Mouse (Mus musculus): Measurements from ENCODE around the gene Acads. TPM values are rescaled to one million over a fixed set of nuclear protein-coding genes. Genes with fewer than 3 reads are reported as not detected.

The Acads gene
- polyA plus RNA-seq, 1 experiment from 2014 or later = 30.1 TPM

DNA sequence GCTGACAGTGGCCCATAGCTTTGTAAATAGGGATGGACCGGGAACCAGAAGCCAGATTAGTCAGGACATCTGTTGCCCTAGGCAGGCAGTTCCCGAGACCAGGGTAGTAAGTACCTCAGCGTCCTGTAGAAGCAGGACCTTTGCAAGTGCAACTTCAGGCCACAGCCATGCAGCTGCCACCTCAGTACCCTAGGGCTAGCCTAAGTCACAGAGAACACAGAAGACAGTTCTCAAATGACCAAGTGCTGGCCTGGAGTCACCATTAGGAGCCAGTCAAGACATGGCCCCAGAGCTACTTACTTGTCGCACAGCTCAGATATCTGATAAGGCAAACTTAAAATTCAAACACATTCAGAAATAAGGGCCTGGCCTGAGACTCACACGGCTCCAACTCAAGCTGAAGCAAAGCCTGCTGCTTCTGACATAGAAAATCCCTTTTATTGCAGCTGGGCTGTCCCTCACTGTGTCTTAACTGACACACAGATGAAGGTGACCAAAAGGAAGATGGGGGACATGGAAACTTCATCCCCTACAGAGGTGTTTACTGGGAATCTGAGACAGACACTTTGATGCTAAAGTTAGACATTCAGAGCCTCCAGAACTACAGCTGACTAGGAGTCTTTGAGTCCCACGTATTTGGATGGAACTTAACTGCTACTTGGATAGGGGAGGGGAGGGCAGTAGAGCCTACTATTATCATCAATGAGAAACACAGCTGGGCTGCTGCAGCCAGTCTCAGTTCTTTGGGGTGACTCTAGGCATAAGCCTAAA, 27.0 kb upstream of the Acads start:
- no peak for DNase-seq (ENCODE audit: low spot score)
- H3K27ac ChIP-seq (ENCODE audit: low read depth, low read length) = no peak overlapping the region
- H3K27me3 ChIP-seq (ENCODE audit: control insufficient read depth, insufficient read depth, low read length) = no peaks in the 10 kb centered on the region
- H3K4me3 ChIP-seq (ENCODE audit: low read depth, low read length) = no peak overlapping the region
- H3K36me3 ChIP-seq (ENCODE audit: control insufficient read depth, insufficient read depth, low read length) = peaks cover 16% of the 10 kb centered on the region
- H3K4me2 ChIP-seq (ENCODE audit: low read depth, low read length, severe bottlenecking) = no peak overlapping the region
- no peak for ATAC-seq (replicated peaks; ENCODE audit: low FRiP score)
- no peaks in the 10 kb centered on the region for H3K4me1 ChIP-seq (replicated peaks; ENCODE audit: control insufficient read depth, insufficient read depth, low read length)
- H3K9me3 ChIP-seq (ENCODE audit: control insufficient read depth, low read length) = no peaks in the 10 kb centered on the region
- WGBS = 86% methylated on average over 6 of the region's 6 CpGs
- no peak overlapping the region for H3K9ac ChIP-seq (ENCODE audit: low read length)

- H3K9me3 ChIP-seq (ENCODE audit: control insufficient read depth, low read length) = no peaks in the 10 kb centered on the region
- ATAC-seq (replicated peaks; ENCODE audit: low FRiP score) (no peak), DNase-seq (ENCODE audit: low spot score) (no peak)
- no peaks in the 10 kb centered on the region for H3K27me3 ChIP-seq (ENCODE audit: control insufficient read depth, insufficient read depth, low read length)
- H3K4me3 ChIP-seq (ENCODE audit: low read depth, low read length) = no peak overlapping the region
- WGBS = 81% methylated on average over 11 of the region's 11 CpGs
- no peak overlapping the region for H3K27ac ChIP-seq (ENCODE audit: low read depth, low read length)
- no peak overlapping the region for H3K4me2 ChIP-seq (ENCODE audit: low read depth, low read length, severe bottlenecking)
- no peak overlapping the region for H3K9ac ChIP-seq (ENCODE audit: low read length)
- no peaks in the 10 kb centered on the region for H3K4me1 ChIP-seq (replicated peaks; ENCODE audit: control insufficient read depth, insufficient read depth, low read length)
- peaks cover 13% of the 10 kb centered on the region for H3K36me3 ChIP-seq (ENCODE audit: control insufficient read depth, insufficient read depth, low read length)
These were observed 26.3 kb upstream of the Acads start for GRCm38 (mm10) chr5:115145253-115145968.

DNA sequence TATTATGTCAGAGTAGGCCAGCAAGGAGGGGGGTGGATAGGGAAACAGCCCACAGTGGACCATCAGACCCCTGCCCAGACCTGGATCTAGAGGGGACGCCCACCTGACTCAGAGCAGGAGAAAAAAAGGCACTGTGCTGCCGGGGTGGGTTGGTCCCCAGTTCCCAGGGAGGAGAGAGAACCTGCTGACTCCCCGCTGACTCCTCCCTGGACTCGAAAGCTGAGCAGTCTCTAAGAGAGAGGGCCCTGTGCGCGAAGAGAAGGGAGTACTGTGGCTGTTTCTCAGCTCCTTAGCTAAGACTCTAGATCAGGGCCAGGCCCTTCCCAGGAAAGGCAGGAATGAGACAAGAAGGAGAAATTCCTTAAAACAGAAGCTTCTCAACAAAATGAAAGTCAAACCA, 25.3 kb upstream of the Acads start:
- 64% methylated on average over 6 of the region's 6 CpGs for WGBS
- Histone ChIP-seq H3K9ac (ENCODE audit: low read length) (no peak overlapping the region), H3K27me3 (ENCODE audit: control insufficient read depth, insufficient read depth, low read length) (no peaks in the 10 kb centered on the region), H3K27ac (ENCODE audit: low read depth, low read length) (no peak overlapping the region), H3K4me3 (ENCODE audit: low read depth, low read length) (no peak overlapping the region), H3K9me3 (ENCODE audit: control insufficient read depth, low read length) (no peaks in the 10 kb centered on the region), H3K4me1 (replicated peaks; ENCODE audit: control insufficient read depth, insufficient read depth, low read length) (no peaks in the 10 kb centered on the region), H3K36me3 (ENCODE audit: control insufficient read depth, insufficient read depth, low read length) (peaks cover 3% of the 10 kb centered on the region), H3K4me2 (ENCODE audit: low read depth, low read length, severe bottlenecking) (no peak overlapping the region)
- DNase-seq (ENCODE audit: low spot score) (no peak), ATAC-seq (replicated peaks; ENCODE audit: low FRiP score) (no peak)

DNA sequence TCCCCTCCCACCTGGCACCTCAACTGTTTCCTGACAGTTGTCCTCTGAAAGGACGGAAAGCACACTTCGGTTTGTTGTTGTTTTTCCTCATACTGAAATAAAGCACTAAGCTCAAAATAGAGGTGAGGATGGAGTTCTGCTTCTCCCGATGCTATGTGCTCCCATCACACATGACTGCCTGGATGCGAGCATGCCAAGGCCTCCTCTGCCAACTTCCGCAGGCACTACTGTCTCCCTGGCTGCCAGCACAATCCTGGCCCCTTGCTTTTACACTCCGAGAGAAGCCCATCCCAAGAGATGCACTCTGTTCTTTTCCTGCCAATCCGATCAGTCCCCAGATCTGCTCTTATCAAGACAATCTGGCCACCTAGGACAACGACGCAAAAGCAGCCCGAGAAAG, 24.4 kb upstream of the Acads start:
- no peak overlapping the region for H3K9ac ChIP-seq (ENCODE audit: low read length)
- ATAC-seq (replicated peaks; ENCODE audit: low FRiP score) = no peak

DNA sequence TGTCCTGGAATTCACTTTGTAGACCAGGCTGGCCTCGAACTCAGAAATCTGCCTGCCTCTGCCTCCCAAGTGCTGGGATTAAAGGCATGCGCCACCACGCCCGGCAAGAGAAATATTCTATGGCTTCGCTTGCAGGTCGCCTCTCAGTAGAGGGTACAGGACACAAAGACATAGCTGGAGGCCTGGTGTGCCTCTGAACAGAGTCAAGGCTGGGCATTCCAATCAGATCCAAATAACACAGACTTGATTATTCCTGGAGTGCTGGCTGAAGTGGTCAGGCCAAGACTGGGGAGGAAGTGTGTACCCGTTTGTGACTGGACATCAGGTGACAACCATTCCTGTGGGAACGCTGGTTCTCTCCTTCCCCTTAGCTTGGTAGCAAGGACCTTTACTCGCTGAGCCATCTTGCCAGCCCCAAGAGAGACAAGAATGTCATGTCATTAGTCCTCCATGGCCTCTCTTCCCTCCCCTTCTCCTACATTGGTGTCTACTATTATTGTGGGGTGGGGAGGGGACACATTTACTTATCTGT, 23.1 kb upstream of the Acads start:
- 90% methylated on average over 9 of the region's 9 CpGs for WGBS
- no peak for ATAC-seq (replicated peaks; ENCODE audit: low FRiP score)
- DNase-seq (ENCODE audit: low spot score) = no peak
- no peaks in the 10 kb centered on the region for H3K9me3 ChIP-seq (ENCODE audit: control insufficient read depth, low read length)
- H3K4me3 ChIP-seq (ENCODE audit: low read depth, low read length) = no peak overlapping the region
- no peak overlapping the region for H3K27ac ChIP-seq (ENCODE audit: low read depth, low read length)
- H3K9ac ChIP-seq (ENCODE audit: low read length) = no peak overlapping the region
- H3K4me2 ChIP-seq (ENCODE audit: low read depth, low read length, severe bottlenecking) = no peak overlapping the region
- no peaks in the 10 kb centered on the region for H3K4me1 ChIP-seq (replicated peaks; ENCODE audit: control insufficient read depth, insufficient read depth, low read length)
- no peaks in the 10 kb centered on the region for H3K27me3 ChIP-seq (ENCODE audit: control insufficient read depth, insufficient read depth, low read length)
- no peaks in the 10 kb centered on the region for H3K36me3 ChIP-seq (ENCODE audit: control insufficient read depth, insufficient read depth, low read length)

More for the DNA sequence above, 24.4 kb upstream of the Acads start:
- Histone ChIP-seq H3K36me3 (ENCODE audit: control insufficient read depth, insufficient read depth, low read length) (no peaks in the 10 kb centered on the region), H3K4me1 (replicated peaks; ENCODE audit: control insufficient read depth, insufficient read depth, low read length) (no peaks in the 10 kb centered on the region), H3K27me3 (ENCODE audit: control insufficient read depth, insufficient read depth, low read length) (no peaks in the 10 kb centered on the region), H3K27ac (ENCODE audit: low read depth, low read length) (no peak overlapping the region), H3K4me3 (ENCODE audit: low read depth, low read length) (no peak overlapping the region), H3K4me2 (ENCODE audit: low read depth, low read length, severe bottlenecking) (no peak overlapping the region), H3K9me3 (ENCODE audit: control insufficient read depth, low read length) (no peaks in the 10 kb centered on the region)
- 85% methylated on average over 10 of the region's 10 CpGs for WGBS
- DNase-seq (ENCODE audit: low spot score) = no peak

- Histone ChIP-seq H3K4me3 (ENCODE audit: low read depth, low read length) (no peak overlapping the region), H3K27ac (ENCODE audit: low read depth, low read length) (no peak overlapping the region), H3K27me3 (ENCODE audit: control insufficient read depth, insufficient read depth, low read length) (no peaks in the 10 kb centered on the region), H3K4me2 (ENCODE audit: low read depth, low read length, severe bottlenecking) (no peak overlapping the region), H3K36me3 (ENCODE audit: control insufficient read depth, insufficient read depth, low read length) (no peaks in the 10 kb centered on the region), H3K9me3 (ENCODE audit: control insufficient read depth, low read length) (no peaks in the 10 kb centered on the region), H3K4me1 (replicated peaks; ENCODE audit: control insufficient read depth, insufficient read depth, low read length) (no peaks in the 10 kb centered on the region), H3K9ac (ENCODE audit: low read length) (no peak overlapping the region)
- DNase-seq (ENCODE audit: low spot score) (no peak), ATAC-seq (replicated peaks; ENCODE audit: low FRiP score) (no peak)
- 86% methylated on average over 3 of the region's 3 CpGs for WGBS
These were observed 21.6 kb upstream of the Acads start for GRCm38 (mm10) chr5:115140726-115141125.

DNA sequence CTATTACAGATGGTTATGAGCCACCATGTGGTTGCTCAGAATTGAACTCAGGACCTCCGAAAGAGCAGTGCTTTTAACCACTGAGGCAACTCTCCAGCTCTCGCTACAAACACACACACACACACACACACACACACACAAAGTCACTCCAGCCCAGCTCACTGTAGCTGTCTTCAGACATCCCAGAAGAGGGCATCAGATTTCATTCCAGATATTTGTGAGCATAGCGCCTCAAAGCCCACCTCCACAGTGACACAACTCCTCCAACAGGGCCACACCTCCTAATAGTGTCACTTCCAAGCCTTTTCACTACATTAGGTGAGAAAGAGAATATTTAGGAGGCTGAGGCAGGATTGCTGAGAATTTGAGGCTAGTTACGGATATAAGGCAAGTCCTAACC, 20.0 kb upstream of the Acads start:
- Histone ChIP-seq H3K27ac (ENCODE audit: low read depth, low read length) (no peak overlapping the region), H3K4me3 (ENCODE audit: low read depth, low read length) (no peak overlapping the region), H3K36me3 (ENCODE audit: control insufficient read depth, insufficient read depth, low read length) (no peaks in the 10 kb centered on the region), H3K4me2 (ENCODE audit: low read depth, low read length, severe bottlenecking) (no peak overlapping the region), H3K27me3 (ENCODE audit: control insufficient read depth, insufficient read depth, low read length) (no peaks in the 10 kb centered on the region), H3K9ac (ENCODE audit: low read length) (no peak overlapping the region), H3K9me3 (ENCODE audit: control insufficient read depth, low read length) (no peaks in the 10 kb centered on the region), H3K4me1 (replicated peaks; ENCODE audit: control insufficient read depth, insufficient read depth, low read length) (no peaks in the 10 kb centered on the region)
- WGBS = 80% methylated on average over 4 of the region's 4 CpGs
- ATAC-seq (replicated peaks; ENCODE audit: low FRiP score) (no peak), DNase-seq (ENCODE audit: low spot score) (no peak)

DNA sequence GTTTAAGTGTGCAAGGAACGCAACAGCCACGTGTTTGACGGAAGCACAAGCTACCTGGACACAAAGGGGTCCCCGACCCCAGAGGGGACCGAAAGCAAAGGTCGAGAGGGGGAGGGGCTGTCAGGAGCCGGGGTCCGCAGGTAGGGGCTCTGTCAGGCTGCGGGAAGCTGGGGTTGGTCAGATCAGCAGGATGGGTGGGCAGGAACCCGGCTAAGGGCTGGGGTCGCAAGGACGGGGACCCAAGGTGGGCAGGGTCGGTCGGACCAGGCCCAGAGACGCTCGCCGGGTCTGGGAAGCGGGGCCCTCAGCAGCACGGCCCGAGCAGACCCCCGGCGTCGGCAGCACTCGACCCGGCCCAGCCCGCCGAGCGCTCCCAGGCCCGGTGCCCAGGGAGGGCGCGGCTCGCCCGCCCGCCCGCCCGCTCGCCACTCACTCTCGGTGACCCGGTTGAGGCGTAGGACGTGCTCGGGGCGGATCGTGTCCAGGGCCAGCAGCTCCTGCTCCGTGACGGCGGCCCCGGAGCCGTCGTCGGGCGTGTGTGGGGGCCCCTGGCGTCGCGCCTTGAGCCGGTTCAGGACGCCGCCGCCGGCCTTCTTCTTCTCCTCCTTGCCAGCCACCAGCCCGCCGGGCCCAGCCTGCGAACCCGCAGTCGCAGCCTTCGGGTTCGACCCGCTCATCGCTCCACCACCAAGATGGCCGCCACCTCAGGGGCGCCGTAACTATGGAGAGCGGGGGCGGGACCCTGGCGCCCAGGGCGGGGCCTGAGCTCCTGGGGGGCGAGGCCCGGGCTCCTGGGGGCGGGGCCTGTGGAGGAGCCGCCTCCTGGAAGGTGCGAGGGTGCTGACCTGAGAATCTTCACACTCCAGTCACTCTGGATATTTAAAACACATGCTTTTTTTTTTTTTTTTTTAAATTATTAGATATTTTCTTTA, 15.4 kb upstream of the Acads start, which contains the start of gene Unc119b:
Unc119b (minus strand) TSS at position 742 of the 932 bp plus-strand sequence.
- peak; percentile 93 for ATAC-seq (replicated peaks; ENCODE audit: low FRiP score)
- Histone ChIP-seq H3K4me1 (replicated peaks; ENCODE audit: control insufficient read depth, insufficient read depth, low read length) (peaks cover 5% of the 10 kb centered on the region; the same call in 1 of the 2 replicates), H3K4me3 (ENCODE audit: low read depth, low read length) (peak within 1 kb of the TSS; percentile 98), H3K36me3 (ENCODE audit: control insufficient read depth, insufficient read depth, low read length) (no peaks in the 10 kb centered on the region), H3K27me3 (ENCODE audit: control insufficient read depth, insufficient read depth, low read length) (no peaks in the 10 kb centered on the region), H3K9me3 (ENCODE audit: control insufficient read depth, low read length) (no peaks in the 10 kb centered on the region), H3K4me2 (ENCODE audit: low read depth, low read length, severe bottlenecking) (peak within 1 kb of the TSS; percentile 87), H3K27ac (ENCODE audit: low read depth, low read length) (no peak within 1 kb of the TSS; the same call in 1 of the 2 replicates), H3K9ac (ENCODE audit: low read length) (peak within 1 kb of the TSS; percentile 88)
- WGBS = under 1% methylated on average over 57 of the region's 81 CpGs
- peak; percentile 95 for DNase-seq (ENCODE audit: low spot score)

All from forebrain, embryonic 11.5 days (tissue).